Mouse (Mus musculus) R1 (cell line): ENCODE data around the gene Gm5485.

Source experiments
- DNase-seq: peaks from one replicate; pipeline ENCODE4 v3.0.0-alpha.2; 2018; ENCODE audit warnings: low read depth, low spot score

Gm5485 gene

DNA sequence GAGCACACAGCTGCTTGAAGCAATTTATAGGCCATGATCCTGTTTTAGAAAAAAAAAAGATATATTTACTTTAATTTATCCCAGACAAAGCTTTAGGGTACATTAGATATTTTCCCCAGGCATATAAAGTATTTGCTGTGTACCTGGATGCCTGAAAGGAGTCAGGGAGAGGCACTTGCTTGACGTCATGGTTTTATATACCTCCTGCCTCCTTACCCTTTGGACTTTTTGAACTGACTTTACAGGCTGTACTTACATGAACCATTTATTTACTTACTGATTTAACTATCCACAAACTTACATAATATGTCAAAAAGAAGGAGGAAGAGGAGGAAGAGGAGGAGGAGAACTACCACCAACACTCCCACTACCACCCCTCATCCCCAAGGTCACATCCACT, at the start of gene Gm5485:
Gene Gm5485 (minus strand): TSS at position 171 of the 400 bp plus-strand sequence.
- no peak for DNase-seq

DNA sequence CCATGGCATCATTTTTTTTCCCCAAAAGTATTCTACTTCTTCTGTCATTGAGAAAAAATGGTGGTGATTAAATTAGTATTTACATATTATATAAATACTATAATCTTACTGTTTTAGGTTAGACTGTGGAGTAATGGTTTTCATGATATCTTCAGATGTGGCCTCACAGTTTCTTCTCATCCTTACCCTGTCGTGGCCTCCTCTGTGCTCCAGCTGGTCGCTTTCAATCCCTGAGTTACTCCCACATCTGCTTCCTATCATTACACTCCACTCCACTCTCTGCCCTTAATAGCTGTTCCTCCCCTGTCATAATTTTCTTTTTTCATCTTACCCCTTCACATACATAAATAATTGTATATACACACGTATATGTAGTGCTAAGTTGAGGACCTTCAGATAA, 41.0 kb upstream of the Gm5485 start:
- no peak for DNase-seq

DNA sequence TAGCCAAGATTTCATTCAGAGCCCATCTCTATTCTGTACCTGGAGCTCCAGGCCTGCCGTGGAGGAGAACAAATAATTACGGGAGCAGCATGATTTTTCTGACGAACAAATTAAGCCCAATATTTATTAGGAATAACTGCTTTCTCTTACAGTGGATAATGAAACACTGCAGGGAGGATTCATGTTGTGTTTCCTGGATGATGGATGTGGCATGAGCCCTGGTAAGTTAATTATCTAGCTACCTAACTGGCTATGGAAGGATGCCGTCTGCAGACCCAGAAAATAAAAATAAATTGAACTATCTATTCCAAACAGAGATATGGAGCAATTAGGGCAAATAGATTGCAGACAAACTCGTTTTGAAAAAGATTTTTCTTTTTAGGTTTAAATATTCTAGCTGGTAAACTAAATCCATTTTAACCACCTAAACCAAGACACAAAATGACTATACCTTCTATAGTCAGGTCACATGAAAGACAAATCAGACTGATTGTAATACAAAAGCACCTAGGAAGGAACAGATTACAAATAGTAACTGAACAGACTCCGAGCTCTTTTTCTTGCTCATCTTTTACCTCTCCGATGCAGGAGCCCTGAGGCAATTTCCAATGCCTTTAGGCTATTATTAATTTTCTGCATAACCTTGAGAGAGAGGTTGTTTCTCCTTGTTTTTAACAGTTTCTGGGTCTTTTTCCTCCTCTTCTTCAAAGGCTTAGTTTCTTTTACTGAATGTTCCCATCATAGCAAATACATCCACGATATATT, 34.1 kb upstream of the Gm5485 start:
- DNase-seq: no peak

DNA sequence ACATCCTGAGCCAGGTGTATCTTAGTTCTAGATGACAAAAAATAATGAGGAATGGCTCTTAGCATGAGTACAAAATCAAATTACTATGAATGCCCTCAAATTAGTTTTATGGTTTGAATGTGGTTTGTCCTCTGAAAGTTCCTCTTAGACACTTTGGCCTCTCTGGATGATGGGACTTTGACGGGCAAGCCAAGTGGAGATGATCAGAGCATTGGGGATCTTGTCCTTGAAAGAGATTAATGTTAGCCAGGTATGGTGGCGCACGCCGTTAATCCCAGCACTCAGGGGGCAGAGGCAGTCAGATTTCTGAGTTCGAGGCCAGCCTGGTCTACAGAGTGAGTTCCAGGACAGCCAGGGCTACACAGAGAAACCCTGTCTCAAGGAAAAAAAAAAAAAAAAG, 32.4 kb upstream of the Gm5485 start:
- no peak for DNase-seq

DNA sequence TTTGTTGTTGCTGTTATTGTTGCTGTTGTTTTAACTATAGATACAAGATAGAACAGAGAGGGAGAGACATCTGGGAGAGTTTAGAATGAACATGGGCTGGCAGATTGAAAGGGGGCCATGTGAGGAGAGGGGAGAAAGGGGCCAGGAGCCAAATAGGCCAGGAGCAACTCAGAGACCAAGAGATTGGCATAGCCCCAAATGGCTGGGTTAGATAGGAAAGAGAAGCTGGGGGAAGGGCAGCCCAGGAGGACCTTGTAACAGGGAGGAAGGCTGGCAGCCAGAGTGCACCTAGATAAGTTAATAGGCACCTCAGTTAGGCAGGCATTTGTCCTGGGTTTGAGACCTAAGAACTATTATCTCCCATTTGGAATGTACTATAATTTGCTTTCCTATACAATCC, 25.3 kb upstream of the Gm5485 start:
- no peak for DNase-seq

DNA sequence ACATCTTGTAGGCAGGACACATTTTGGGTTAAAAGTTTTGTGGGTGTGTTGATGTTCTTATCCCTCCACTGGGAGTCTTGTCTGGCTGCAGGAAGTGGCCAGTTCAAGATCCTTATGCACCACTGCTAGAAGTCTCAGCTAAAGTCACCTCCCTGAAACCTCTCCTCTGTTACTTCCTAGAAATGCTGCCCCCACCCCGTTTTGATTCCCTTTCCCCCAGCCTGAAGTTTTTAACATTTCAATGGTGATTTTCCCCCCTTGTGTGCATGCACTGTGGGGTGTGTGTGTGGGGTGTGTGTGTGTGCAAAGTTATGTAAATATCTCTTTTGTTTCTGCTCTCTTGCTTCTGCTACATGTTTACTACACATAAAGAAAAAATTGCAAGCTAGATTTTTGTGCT, 23.2 kb upstream of the Gm5485 start:
- DNase-seq: peak; percentile 89

DNA sequence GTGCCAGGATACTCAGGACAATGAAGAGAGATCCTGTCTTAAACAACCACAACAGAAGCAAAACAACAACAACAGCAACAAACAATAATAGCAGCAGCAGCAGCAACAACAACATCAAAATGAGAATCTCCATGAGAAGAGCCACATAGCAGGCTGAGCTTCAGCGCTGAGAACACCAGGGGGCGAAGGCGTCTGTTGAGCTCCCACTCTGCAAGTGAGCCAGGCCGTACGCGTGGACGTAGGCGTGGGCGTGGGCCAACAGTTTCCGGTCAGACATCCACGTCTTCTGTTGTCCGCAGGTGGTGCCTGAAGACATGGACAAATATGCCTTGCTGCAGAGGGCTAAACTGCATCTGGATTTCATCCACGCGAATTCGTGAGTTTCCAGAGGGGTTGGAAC, 18.8 kb upstream of the Gm5485 start, which contains the start of gene Morc1:
Gene Morc1 (plus strand): TSS at position 211 of the 400 bp plus-strand sequence.
- DNase-seq: peak; percentile 86

DNA sequence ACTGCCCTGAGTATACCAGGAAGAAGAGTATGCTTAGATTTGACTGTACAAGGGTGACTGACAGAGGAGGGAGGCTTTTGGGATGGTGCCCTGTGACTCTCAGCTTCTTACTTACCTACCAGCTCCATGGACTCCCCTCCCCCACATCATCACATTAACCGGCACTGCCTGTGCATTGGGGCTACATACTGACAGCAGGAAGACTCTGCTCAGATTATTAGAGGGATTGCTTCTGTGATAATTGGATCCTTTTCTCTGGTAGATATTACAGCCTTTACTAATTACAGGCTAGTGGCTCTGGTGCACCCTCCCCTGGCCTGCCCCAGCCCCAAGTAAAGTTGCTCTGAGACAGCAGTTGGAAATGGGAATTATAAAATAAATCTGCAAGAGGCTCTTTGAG, 17.2 kb upstream of the Gm5485 start:
- DNase-seq: no peak

DNA sequence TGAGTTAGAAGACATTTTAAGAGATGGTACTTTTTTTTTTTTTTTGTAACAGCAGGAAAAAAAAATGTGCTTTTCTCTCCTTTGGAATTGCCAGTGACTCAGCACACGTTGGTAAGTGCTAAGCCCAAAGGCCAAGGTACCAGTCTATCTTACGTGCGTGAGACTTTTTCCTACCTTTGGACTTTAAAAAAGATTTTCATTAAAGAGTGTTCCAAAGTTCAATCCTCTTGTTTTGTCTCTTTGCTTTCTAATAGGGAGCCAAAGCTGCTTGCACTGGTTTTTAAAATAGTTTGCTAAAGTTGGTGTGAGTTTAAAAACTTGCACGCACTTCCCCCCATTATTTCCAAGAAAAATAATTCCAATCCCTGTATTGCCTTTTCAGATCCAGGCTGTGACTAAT, 11.9 kb upstream of the Gm5485 start:
- DNase-seq: no peak

DNA sequence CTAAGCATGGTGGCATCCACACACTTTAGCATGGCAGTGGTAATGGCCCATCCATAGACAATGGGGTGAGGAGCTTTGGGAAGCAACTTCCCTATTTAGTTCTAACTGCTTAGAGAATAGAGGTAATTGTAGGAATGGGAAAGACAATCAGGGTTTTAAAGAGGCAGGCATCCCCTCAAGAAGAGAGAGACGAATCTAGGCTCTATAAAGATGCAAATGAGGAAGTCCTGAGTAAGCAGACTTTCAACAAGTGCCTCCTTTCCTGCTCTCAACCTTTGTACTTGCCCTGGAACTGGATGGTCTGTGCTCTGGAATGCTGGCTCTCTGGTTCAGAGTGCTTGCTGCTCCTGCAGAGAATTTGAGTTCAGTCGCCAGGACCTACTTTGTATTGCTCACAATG, 10.3 kb upstream of the Gm5485 start:
- peak; percentile 81 for DNase-seq

DNA sequence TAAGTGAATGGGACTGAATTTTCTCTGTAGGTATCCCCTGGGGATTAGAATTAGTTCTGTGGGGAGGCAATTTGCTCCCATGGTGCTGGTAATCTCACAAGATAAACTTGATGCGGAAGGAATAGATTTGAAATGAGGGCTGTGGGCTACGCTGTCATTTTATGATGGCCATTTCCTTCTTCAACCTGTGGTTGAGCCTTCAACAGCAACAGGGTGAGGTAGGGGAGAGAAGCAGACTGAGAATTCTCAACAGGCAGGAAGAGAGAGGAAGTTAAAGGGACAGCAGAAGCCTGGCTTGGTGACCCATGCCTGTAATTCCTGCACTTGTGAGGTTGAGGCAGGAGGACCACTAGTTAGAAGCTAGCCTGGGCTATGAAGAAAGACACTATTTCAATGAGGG, 6.8 kb upstream of the Gm5485 start:
- no peak for DNase-seq

DNA sequence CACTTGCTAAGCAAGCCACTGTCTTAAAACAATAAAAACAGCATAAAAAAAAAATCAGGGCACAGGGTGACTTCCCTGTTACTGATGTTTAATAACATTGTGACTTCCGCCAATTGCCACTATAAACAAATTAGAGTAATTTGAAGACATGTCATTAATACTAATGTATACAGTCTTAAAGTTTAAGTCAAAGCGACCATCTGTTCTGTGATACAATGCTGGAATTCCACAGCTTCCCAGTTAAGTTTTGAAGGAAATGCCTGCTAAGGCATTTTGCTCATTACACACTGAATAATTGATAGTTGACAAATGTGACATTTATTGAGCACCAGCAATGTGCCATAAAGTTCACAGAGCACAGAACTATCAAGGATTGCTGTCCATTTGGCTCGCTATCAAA, 6.3 kb upstream of the Gm5485 start:
- DNase-seq: no peak

DNA sequence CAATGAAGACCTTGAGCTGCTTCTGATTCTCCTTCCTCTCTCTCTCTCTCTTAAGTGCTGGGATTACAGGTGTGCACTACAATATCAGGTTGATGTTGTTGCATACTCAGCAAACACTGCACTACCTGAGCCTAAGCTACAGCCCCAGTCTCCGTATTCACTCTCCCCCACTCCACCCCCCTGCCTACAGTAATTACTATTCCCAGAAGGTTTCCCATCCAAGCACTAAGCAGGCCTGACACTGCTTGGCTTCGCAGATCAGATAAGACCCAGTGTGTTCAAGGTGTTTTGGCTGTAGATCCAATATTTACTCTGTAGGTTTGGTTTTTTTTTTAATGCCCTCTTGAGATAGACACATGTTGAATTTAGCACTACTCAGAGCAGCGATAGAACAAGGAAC, 2.1 kb downstream of the Gm5485 start:
- no peak for DNase-seq

DNA sequence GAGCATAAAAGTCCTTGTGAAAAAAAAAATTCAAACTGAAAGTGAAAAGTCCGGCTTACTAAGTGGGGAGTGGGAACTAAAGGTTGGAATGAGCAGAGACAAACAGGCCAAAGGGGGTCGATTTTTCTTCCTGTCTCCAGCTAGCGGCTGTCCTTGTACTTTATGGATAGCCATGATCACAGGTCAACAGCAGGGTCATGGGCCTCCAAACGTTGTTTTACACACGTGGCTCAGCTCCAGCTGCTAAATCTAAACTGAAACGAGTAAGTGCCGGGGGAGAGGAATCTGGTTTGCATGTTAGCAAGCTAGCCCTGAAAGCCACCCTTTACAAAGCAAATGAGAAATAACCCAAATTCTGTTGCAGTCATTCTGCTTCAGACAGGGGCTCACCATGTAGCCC, 2.6 kb downstream of the Gm5485 start:
- no peak for DNase-seq

DNA sequence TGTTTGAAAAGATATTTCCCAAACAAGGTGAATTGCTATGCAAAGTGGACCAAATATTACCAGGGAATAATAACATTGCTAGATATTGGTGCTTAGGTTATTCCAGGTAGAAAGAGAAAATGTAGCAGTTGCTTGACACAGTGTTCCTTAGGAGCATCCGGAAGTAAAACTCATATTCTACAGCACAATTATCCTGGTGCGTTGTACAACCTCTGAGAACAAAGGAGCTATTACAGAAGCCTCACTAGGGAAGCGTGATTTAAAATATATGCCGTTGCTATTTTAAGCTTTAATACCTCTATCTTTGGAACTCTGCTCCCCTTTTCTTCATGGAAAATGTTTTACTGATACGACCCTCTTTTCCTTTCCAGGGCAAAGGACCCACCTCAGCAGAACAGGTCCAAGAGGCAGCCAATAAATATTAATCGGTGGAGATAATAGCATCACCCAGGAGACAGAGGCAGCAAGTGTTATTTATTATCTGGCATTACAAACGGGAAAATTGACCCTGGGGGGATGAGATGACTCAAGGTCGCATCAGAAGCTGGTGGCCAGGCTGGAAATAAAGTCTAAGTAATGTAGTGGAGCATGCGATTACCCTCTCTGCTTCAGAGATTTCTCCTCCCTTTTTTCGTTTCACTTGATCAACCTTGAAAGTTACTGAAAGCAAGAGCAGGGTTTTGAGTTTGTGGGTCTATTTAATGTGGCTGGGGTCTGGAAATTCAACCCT, 6.4 kb downstream of the Gm5485 start:
- no peak for DNase-seq

DNA sequence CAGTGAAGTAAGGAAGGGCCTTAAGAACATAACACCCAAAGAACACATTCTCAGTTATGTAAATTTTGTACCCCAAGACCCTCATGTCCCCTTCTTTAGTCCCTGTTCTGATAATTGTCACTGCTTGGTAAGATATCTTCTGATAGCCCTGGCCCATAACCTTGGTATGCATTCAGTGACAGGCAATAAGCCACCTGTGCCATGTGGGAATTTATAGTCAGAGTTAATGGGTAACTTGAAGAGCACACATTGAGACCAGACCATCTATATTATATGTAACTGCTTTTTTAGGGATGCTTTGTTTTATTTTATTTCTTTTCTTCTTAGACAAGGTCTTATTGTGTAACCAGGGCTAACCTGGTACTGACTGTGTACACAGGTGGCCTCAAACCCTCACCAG, 8.2 kb downstream of the Gm5485 start:
- DNase-seq: no peak

DNA sequence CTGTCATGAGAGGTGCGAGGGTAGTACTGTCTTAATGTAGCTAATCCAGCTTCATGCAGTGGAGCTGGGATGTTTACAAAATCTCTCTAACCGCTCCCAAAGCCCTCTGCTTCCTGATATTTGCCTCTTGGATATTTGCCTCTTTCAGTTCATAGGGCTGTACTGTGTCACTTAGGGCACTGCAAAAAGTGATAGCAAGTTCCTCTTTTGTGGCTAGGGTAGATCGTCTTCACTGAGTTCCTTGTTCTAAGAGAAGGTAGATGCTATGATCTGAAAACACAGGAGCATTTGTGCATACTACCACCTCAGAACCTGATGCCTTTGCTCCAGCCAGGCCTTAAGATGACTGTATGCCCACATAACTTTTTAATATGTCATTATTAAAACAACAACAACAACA, 8.8 kb downstream of the Gm5485 start:
- no peak for DNase-seq

DNA sequence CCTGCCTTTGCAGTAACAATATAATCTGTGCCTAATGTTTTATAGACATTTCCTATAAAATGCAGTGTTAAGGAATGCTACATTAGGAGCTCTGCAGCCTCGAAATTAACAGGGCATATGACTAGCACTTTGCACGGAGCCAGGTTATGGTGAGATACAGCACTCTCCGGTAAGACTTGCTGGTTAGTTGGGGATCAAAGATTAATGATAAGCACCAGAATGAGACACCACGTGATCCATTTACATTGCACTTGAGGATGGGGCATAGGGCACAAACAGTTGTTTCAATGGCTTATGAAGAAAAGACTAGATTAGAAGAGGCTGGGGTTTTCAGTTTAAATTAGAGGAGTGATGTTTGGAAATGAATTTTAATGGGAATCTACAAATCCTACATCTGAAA, 9.3 kb downstream of the Gm5485 start:
- no peak for DNase-seq

DNA sequence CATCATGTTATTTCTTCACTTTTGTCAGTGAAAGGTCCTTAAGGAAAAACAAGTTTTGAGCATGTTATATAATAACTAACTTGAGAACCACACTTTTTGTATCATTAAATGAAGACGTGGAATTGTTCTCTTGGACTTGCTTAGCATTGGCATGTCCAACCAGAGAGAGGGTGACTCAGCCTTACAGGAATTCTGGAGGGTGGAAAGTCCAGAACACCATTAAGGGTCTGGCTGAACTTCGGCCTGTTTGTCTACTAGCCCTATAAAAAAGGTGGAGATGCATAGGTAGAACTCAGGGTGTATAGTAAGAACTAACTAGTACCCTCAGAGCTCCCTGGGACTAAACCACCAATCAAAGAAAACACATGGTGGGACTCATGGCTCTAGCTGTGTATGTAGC, 16.9 kb downstream of the Gm5485 start:
- no peak for DNase-seq

DNA sequence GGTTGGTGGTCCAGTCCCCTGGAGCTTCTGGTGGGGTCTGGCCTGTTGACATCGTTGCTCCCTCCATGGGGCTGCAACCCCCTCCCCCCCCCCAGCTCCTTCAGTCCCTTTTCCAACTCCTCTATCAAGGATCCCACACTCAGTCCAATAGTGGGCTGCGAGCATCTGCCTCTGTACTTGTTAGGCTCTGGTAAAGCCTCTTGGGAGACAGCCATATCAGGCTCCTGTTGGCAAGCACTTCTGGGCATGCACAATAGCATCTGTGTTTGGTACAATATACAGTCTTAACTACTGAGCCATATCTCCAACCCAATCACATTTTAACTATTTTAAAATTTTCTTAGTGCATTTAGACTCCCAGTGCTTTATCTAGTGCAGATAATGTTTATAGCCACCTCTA, 25.2 kb downstream of the Gm5485 start:
- DNase-seq: no peak

DNA sequence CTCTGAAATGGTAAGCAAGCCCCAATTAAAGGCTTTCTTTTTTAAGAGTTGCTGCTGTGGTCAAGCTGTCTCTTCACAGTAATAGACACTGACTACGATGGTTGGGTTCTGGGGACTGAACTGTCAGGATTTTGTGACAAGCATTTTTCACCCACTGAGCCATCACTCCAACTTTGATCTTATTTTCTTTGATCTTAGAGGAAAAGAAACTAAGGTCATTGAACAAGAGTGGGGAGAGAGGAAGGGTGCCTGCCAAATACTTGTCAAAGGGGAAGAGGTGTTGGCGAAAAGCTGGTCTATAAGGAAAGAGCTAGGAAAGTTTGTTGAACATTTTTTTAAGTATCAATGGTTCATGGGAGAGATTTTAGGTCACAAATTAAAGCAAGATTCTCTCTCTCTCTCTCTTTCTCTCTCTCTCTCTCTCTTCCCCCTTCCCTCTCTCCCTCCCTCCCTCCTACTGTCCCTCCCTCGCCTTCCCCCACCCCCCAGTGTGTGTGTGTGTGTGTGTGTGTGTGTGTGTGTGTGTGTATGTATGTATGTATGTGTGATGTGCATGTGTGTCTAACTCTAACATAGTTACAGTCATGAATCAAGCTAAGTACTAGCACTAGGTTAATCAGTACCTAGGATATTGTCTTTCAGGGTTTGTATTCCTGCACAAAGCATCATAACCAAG, 28.5 kb downstream of the Gm5485 start:
- no peak for DNase-seq

DNA sequence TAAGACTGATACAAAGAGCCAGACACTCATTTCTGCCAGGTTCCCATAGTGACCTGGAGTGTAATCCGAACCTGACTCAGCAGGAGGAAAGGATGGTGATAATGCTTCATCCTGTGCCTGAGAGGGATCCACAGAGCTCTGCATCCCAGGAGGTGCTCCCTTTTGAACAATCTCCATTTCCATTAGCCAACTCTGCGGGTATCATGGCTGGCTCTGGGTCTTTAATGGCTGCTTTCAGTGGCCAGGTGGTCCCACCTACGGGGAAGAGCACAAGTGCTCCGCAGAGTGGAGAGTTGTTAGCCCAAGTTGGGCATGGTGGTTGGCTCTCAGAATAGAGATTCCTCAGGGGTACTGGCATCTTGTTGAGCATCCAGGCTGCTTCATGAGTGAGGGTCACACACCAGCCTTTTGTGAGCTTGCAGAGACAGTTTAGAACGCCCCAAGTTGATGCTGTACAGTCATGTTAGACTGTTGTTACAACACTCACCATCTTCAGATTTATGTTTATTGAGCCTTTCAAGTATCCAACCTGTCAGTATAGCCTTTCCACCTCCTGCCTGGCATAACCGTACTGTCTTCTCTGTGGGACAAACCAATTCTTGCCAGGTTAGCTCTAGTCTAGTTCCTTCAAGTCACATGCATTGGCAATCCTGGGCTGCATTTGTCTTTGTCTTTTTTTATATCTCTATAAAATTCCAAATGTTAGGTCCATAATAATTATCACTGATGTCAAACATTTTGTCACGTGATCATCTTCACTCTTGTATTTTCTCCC, 38.3 kb downstream of the Gm5485 start:
- peak; percentile 85 for DNase-seq
